Mouse (Mus musculus) G1E (cell line): ENCODE measurements at regions not wholly inside any gene's neighbourhood (a gene's known extent, or its start where the extent isn't known, plus 50 kb on each side); places are given as distances from the start of the nearest gene placed in this dataset.

Experiments
- ATAC-seq: 2 replicates; pipeline ENCODE4 v1.8.0; 2016; ENCODE audit warnings: mild to moderate bottlenecking; ENCODE audit not compliant: insufficient number of reproducible peaks, poor library complexity, low FRiP score, severe bottlenecking; ENCODE audit errors: extremely low read depth
- DNase-seq: peaks from one replicate; pipeline ENCODE4 v3.0.0; 2012; ENCODE audit warnings: low spot score
- H3K27me3 ChIP-seq: 2 replicates; pipeline ENCODE4 v1.6.1; 2012; ENCODE audit warnings: mild to moderate bottlenecking, low read length, inconsistent platforms; ENCODE audit not compliant: insufficient read depth
- H3K36me3 ChIP-seq: replicated peaks from 2 replicates; pipeline ENCODE3; 2012; ENCODE audit warnings: mild to moderate bottlenecking, inconsistent platforms
- H3K4me1 ChIP-seq: 2 replicates; pipeline ENCODE4 v1.6.1; 2012; ENCODE audit warnings: low read depth, low read length, inconsistent platforms, mixed read lengths; ENCODE audit not compliant: insufficient read depth
- H3K4me3 ChIP-seq: 2 replicates; pipeline ENCODE4 v1.5.1; 2012; ENCODE audit warnings: low read depth, mild to moderate bottlenecking, inconsistent platforms, low read length, moderate library complexity, mixed read lengths
- H3K9me3 ChIP-seq: replicated peaks from 2 replicates; pipeline ENCODE4 v1.6.1; 2012; ENCODE audit warnings: inconsistent platforms
- CTCF ChIP-seq: IDR thresholded peaks from 2 replicates; pipeline ENCODE4 v1.5.1; 2012; ENCODE audit warnings: low read depth, low read length, inconsistent platforms, mixed read lengths
- GATA1 ChIP-seq: IDR thresholded peaks from 2 replicates; pipeline ENCODE4 v1.6.1; 2012; ENCODE audit warnings: borderline replicate concordance, low read length, inconsistent platforms, mixed read lengths
- GATA2 ChIP-seq: IDR thresholded peaks from 2 replicates; pipeline ENCODE4 v1.6.1; 2012; ENCODE audit warnings: low read depth, low read length, inconsistent platforms, borderline replicate concordance
- POLR2AphosphoS5 ChIP-seq: IDR thresholded peaks from 2 replicates; pipeline ENCODE4 v1.6.1; 2012; ENCODE audit warnings: low read depth, low read length, inconsistent platforms; ENCODE audit not compliant: insufficient replicate concordance
- TAL1 ChIP-seq: conservative IDR thresholded peaks from 2 replicates; pipeline ENCODE4 v1.6.1; 2012; ENCODE audit warnings: low read depth, low read length, inconsistent platforms, mixed read lengths

DNA sequence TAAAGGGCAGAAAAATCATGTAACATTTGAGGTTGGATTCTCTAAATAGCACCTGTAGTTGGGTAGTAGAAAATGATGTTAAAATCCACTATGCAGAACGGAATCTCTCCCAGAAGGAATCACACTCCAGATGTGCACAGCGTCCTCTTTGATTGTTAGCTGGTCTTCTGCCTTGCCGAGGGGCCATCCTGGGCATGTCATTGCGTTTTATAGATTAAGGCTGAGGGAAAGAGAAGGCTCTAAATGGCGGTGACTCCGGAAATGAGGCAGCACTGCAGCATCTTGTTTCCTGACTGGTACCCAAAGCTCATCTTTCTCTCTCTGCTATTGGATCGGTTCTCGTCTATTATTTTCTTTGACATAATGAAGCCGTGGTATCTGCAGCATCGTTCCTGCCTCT lies 237.5 kb downstream of the Ttll7 start:
- Histone ChIP-seq H3K27me3 (no peaks in the 10 kb centered on the region), H3K36me3 (no peaks in the 10 kb centered on the region), H3K4me3 (no peak overlapping the region), H3K9me3 (peaks cover 33% of the 10 kb centered on the region), H3K4me1 (no peaks in the 10 kb centered on the region)
- TF ChIP-seq POLR2AphosphoS5 (no peak), GATA2 (no peak), CTCF (no peak), TAL1 (no peak), GATA1 (no peak)
- DNase-seq (no peak), ATAC-seq (no peak)

DNA sequence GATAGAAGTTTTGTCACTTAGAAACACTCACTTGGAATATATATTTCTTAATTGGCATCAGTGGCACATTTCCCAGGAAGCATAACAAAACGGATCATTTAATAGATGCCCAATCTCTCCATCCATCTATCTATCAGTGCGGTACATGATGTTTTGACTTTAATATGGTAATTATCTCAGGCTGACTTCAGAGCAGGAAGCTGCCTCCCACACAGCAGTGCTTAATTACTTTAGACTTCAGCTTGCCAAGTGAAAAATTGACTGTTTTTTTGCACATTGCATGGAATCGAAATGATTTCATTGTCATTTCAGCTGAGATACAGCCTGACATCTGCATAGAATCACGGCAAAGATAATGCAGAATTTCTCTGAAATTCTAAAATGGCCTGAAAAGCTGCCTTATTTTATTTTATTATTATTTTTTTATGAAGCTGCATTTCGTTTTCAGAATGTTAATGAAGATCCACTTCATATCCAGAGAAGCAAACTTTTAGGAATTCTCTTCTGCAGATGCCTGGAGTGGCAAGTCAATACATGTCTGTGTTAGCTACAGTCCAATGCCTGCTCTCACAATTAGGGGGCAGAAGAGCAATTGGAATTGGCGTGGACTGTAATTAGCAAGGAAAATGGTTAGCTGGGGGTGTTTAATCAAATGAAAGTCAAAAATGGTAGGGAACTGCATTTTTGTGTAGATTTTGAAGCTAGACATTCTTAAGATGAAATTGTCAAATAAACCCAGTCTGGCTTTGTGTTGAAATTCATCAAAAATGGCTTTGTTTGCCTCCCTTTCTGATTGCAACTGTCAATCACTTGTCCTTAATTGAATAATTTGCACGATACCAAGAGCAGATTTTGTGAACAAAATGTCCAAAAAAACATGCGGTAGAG lies 240.3 kb downstream of the Ttll7 start:
- no peak for ATAC-seq

DNA sequence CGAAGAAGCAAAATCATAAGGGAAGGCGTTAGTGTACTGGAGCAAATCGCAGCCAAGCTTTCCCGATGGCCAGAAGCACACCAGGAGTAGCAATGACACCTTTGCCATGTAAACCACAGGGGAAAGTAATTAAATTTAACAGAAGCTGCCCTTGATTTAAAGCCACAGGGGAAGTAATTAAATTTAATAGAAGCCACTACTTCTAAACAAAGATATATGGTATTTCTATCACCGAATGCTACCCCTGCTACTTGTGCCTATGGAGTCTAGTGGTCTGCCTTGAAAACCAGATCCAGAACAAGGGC lies 240.9 kb downstream of the Ttll7 start:
- no peak overlapping the region for H3K4me3 ChIP-seq
- peaks cover 40% of the 10 kb centered on the region for H3K9me3 ChIP-seq
- ATAC-seq: no peak
- no peaks in the 10 kb centered on the region for H3K4me1 ChIP-seq
- H3K36me3 ChIP-seq: no peaks in the 10 kb centered on the region
- no peaks in the 10 kb centered on the region for H3K27me3 ChIP-seq
- no peak for DNase-seq
- no peak for TF ChIP-seq GATA1
- no peak for TF ChIP-seq CTCF
- TF ChIP-seq TAL1: no peak
- TF ChIP-seq POLR2AphosphoS5: no peak
- TF ChIP-seq GATA2: no peak

More for the DNA sequence above, 240.3 kb downstream of the Ttll7 start:
- H3K27me3 ChIP-seq: no peaks in the 10 kb centered on the region
- H3K9me3 ChIP-seq: peaks cover 39% of the 10 kb centered on the region
- no peaks in the 10 kb centered on the region for H3K36me3 ChIP-seq
- H3K4me3 ChIP-seq: no peak overlapping the region
- TF ChIP-seq GATA1: no peak
- no peak for TF ChIP-seq POLR2AphosphoS5
- no peak for TF ChIP-seq GATA2
- no peak for TF ChIP-seq CTCF
- TF ChIP-seq TAL1: no peak
- no peak for DNase-seq
- H3K4me1 ChIP-seq: no peaks in the 10 kb centered on the region

DNA sequence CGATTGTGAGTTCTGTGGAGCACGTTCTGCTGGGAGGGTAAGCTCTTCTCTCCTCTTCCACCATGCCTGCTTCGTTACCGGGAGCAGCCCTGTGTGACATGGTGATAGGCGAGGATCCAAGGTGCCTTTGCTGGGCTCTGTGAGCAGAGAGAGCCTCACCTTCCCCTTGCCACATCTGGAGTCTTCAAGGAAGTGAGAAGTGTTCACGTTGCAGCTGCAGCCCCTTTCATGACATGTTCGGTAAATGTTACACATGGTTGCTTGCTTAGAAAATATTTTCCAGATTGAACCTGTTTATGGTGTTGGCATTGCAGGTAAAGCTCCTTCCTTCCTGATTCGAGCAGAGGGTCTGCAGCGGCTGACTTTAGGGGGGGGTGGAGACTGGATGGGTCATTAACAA lies 244.0 kb downstream of the Ttll7 start:
- H3K4me1 ChIP-seq: no peaks in the 10 kb centered on the region
- TF ChIP-seq GATA1 (no peak), POLR2AphosphoS5 (no peak), TAL1 (no peak), CTCF (no peak), GATA2 (no peak)
- no peaks in the 10 kb centered on the region for H3K36me3 ChIP-seq
- DNase-seq (no peak), ATAC-seq (no peak)
- H3K27me3 ChIP-seq: no peaks in the 10 kb centered on the region
- no peak overlapping the region for H3K4me3 ChIP-seq
- H3K9me3 ChIP-seq: peaks cover 40% of the 10 kb centered on the region

DNA sequence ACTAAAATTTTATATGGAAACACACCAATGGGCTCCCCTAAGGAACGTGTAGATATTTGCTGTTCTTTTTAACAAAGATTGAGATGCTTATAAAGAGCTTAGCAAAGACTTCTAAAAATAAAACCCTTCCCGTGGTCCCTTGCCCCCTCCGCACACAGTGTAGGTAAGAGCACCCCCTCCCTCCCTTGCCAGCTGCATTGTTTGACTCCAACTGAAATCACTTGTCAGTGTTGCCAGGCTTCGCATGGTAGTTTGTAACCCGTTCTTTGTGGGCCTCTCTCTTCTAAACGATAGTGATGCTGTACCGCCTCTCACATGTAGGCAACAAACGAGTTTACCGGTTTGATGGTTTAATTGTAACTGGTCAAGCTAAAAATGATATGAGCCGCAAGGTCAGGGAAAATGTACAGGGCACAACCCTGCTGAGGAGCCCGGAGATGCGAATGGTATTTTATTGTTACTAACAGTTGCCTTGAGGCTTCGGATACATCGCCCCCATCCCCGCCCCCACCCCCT lies 246.0 kb downstream of the Ttll7 start:
- H3K9me3 ChIP-seq: peaks cover 52% of the 10 kb centered on the region
- no peak for TF ChIP-seq TAL1
- TF ChIP-seq CTCF: no peak
- no peak for TF ChIP-seq GATA1
- no peak for TF ChIP-seq GATA2
- TF ChIP-seq POLR2AphosphoS5: no peak
- ATAC-seq (no peak), DNase-seq (no peak)
- no peak overlapping the region for H3K4me3 ChIP-seq
- H3K27me3 ChIP-seq: no peaks in the 10 kb centered on the region
- no peaks in the 10 kb centered on the region for H3K4me1 ChIP-seq
- no peaks in the 10 kb centered on the region for H3K36me3 ChIP-seq

DNA sequence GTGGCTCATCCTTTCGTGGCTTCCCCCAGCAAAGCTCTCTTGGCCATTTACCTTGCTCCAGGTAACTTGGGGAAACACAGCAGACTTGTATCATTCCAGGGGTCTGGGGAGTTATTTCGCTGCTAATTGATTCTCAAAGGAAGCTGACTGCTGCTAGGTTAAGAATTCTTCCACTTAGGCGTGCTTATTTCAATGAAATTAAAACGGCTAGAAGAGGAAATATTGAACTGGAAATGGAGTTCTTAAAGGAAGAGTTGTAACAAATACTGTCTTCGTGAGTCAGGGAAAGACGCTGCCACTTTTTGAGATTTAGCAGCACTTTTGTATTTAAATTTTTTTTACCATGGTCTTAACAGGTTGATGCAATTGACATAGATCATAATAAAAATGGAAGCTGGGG lies 246.4 kb downstream of the Ttll7 start:
- Histone ChIP-seq H3K4me1 (no peaks in the 10 kb centered on the region), H3K9me3 (peaks cover 50% of the 10 kb centered on the region), H3K36me3 (no peaks in the 10 kb centered on the region), H3K4me3 (no peak overlapping the region), H3K27me3 (no peaks in the 10 kb centered on the region)
- DNase-seq (no peak), ATAC-seq (no peak)
- TF ChIP-seq POLR2AphosphoS5 (no peak), CTCF (no peak), GATA1 (no peak), TAL1 (no peak), GATA2 (no peak)
